Mouse (Mus musculus): ENCODE data around the gene 4933416C03Rik. TPM values are rescaled to one million over a fixed set of nuclear protein-coding genes. Genes with fewer than 3 reads are reported as not detected.

The 4933416C03Rik gene
- polyA plus RNA-seq, 1 experiment from 2014 or later = not detected

- no peak for TF ChIP-seq CTCF (IDR thresholded peaks at IDR 0.05; ENCODE audit: low read depth)
- H3K9ac ChIP-seq (ENCODE audit: low read depth, low read length) = no peak overlapping the region
- H3K27me3 ChIP-seq (replicated peaks; ENCODE audit: control insufficient read depth, insufficient read depth, low read length) = no peaks in the 10 kb centered on the region
- H3K36me3 ChIP-seq (ENCODE audit: control insufficient read depth, insufficient read depth) = no peaks in the 10 kb centered on the region
- H3K4me1 ChIP-seq (replicated peaks; ENCODE audit: control insufficient read depth, insufficient read depth, low read length) = no peaks in the 10 kb centered on the region
- no peak overlapping the region for H3K4me3 ChIP-seq (ENCODE audit: low read depth, low read length)
- no peaks in the 10 kb centered on the region for H3K9me3 ChIP-seq (ENCODE audit: control insufficient read depth)
- no peak overlapping the region for H3K4me2 ChIP-seq (replicated peaks; ENCODE audit: low read depth)
- no peak for ATAC-seq
- no peak overlapping the region for H3K27ac ChIP-seq (ENCODE audit: low read depth, low read length)
- 34% methylated on average over 8 of the region's 8 CpGs for WGBS
These were observed 3.3 kb upstream of the 4933416C03Rik start for GRCm38 (mm10) chr10:116117060-116117459.

- H3K27me3 ChIP-seq (replicated peaks; ENCODE audit: control insufficient read depth, insufficient read depth, low read length) = no peaks in the 10 kb centered on the region
- no peak overlapping the region for H3K4me2 ChIP-seq (replicated peaks; ENCODE audit: low read depth)
- no peak for TF ChIP-seq CTCF (IDR thresholded peaks at IDR 0.05; ENCODE audit: low read depth)
- WGBS = 33% methylated on average over 4 of the region's 4 CpGs
- no peak overlapping the region for H3K27ac ChIP-seq (ENCODE audit: low read depth, low read length)
- H3K4me3 ChIP-seq (ENCODE audit: low read depth, low read length) = no peak overlapping the region
- peak; percentile 43; the same call in 1 of the 2 replicates for ATAC-seq
- H3K4me1 ChIP-seq (replicated peaks; ENCODE audit: control insufficient read depth, insufficient read depth, low read length) = no peaks in the 10 kb centered on the region
- no peak overlapping the region for H3K9ac ChIP-seq (ENCODE audit: low read depth, low read length)
- no peaks in the 10 kb centered on the region for H3K9me3 ChIP-seq (ENCODE audit: control insufficient read depth)
- no peaks in the 10 kb centered on the region for H3K36me3 ChIP-seq (ENCODE audit: control insufficient read depth, insufficient read depth)
These were observed 2.4 kb upstream of the 4933416C03Rik start for GRCm38 (mm10) chr10:116115881-116116677.

- no peak for TF ChIP-seq CTCF (IDR thresholded peaks at IDR 0.05; ENCODE audit: low read depth)
- 94% methylated on average over 11 of the region's 11 CpGs for WGBS
- H3K4me2 ChIP-seq (replicated peaks; ENCODE audit: low read depth) = no peak overlapping the region
- no peak overlapping the region for H3K27ac ChIP-seq (ENCODE audit: low read depth, low read length)
- ATAC-seq = no peak
- no peaks in the 10 kb centered on the region for H3K9me3 ChIP-seq (ENCODE audit: control insufficient read depth)
- H3K27me3 ChIP-seq (replicated peaks; ENCODE audit: control insufficient read depth, insufficient read depth, low read length) = no peaks in the 10 kb centered on the region
- no peaks in the 10 kb centered on the region for H3K4me1 ChIP-seq (replicated peaks; ENCODE audit: control insufficient read depth, insufficient read depth, low read length)
- H3K36me3 ChIP-seq (ENCODE audit: control insufficient read depth, insufficient read depth) = no peaks in the 10 kb centered on the region
- H3K4me3 ChIP-seq (ENCODE audit: low read depth, low read length) = no peak overlapping the region
- no peak overlapping the region for H3K9ac ChIP-seq (ENCODE audit: low read depth, low read length)
These were observed 849 bp downstream of the 4933416C03Rik start for GRCm38 (mm10) chr10:116112868-116113267.

GRCm38 (mm10) chr10:116108730-116109129, 5.0 kb downstream of the 4933416C03Rik start:
- TF ChIP-seq CTCF (IDR thresholded peaks at IDR 0.05; ENCODE audit: low read depth) = no peak
- no peaks in the 10 kb centered on the region for H3K9me3 ChIP-seq (ENCODE audit: control insufficient read depth)
- no peaks in the 10 kb centered on the region for H3K27me3 ChIP-seq (replicated peaks; ENCODE audit: control insufficient read depth, insufficient read depth, low read length)

GRCm38 (mm10) chr10:116108176-116108575, 5.5 kb downstream of the 4933416C03Rik start:
- Histone ChIP-seq H3K4me3 (ENCODE audit: low read depth, low read length) (no peak overlapping the region), H3K27me3 (replicated peaks; ENCODE audit: control insufficient read depth, insufficient read depth, low read length) (no peaks in the 10 kb centered on the region), H3K4me2 (replicated peaks; ENCODE audit: low read depth) (no peak overlapping the region), H3K27ac (ENCODE audit: low read depth, low read length) (no peak overlapping the region), H3K9ac (ENCODE audit: low read depth, low read length) (no peak overlapping the region), H3K9me3 (ENCODE audit: control insufficient read depth) (no peaks in the 10 kb centered on the region), H3K4me1 (replicated peaks; ENCODE audit: control insufficient read depth, insufficient read depth, low read length) (no peaks in the 10 kb centered on the region), H3K36me3 (ENCODE audit: control insufficient read depth, insufficient read depth) (no peaks in the 10 kb centered on the region)
- 69% methylated on average over 4 of the region's 4 CpGs for WGBS
- ATAC-seq = no peak
- no peak for TF ChIP-seq CTCF (IDR thresholded peaks at IDR 0.05; ENCODE audit: low read depth)

More at GRCm38 (mm10) chr10:116108730-116109129, 5.0 kb downstream of the 4933416C03Rik start:
- Histone ChIP-seq H3K36me3 (ENCODE audit: control insufficient read depth, insufficient read depth) (no peaks in the 10 kb centered on the region), H3K9ac (ENCODE audit: low read depth, low read length) (no peak overlapping the region), H3K27ac (ENCODE audit: low read depth, low read length) (no peak overlapping the region), H3K4me3 (ENCODE audit: low read depth, low read length) (no peak overlapping the region), H3K4me2 (replicated peaks; ENCODE audit: low read depth) (no peak overlapping the region), H3K4me1 (replicated peaks; ENCODE audit: control insufficient read depth, insufficient read depth, low read length) (no peaks in the 10 kb centered on the region)
- WGBS = 82% methylated on average over 1 of the region's 1 CpGs
- ATAC-seq = no peak

GRCm38 (mm10) chr10:116098470-116098869, 15.2 kb downstream of the 4933416C03Rik start:
- no peak overlapping the region for H3K4me2 ChIP-seq (replicated peaks; ENCODE audit: low read depth)
- H3K9ac ChIP-seq (ENCODE audit: low read depth, low read length) = no peak overlapping the region
- H3K27ac ChIP-seq (ENCODE audit: low read depth, low read length) = no peak overlapping the region
- no peak overlapping the region for H3K4me3 ChIP-seq (ENCODE audit: low read depth, low read length)
- no peaks in the 10 kb centered on the region for H3K4me1 ChIP-seq (replicated peaks; ENCODE audit: control insufficient read depth, insufficient read depth, low read length)
- WGBS = 88% methylated on average over 7 of the region's 7 CpGs
- no peaks in the 10 kb centered on the region for H3K27me3 ChIP-seq (replicated peaks; ENCODE audit: control insufficient read depth, insufficient read depth, low read length)
- no peaks in the 10 kb centered on the region for H3K36me3 ChIP-seq (ENCODE audit: control insufficient read depth, insufficient read depth)
- no peak for ATAC-seq
- no peak for TF ChIP-seq CTCF (IDR thresholded peaks at IDR 0.05; ENCODE audit: low read depth)
- no peaks in the 10 kb centered on the region for H3K9me3 ChIP-seq (ENCODE audit: control insufficient read depth)

Measured in intestine, postnatal 0 days (tissue).